Mouse (Mus musculus): ENCODE results near the gene Otub1.

The Otub1 gene

GRCm38 (mm10) chr19:7178841-7179452, 27.2 kb downstream of the Otub1 start:
- in situ Hi-C loops (cut with MboI, MseI) = loop anchor here (10.0 kb wide), 1 partner anchor 1004 kb away; no protein-coding TSS in a partner anchor

GRCm38 (mm10) chr19:7177804-7178511, 28.2 kb downstream of the Otub1 start:
- in situ Hi-C loops (cut with MboI, MseI) = loop anchor here (10.0 kb wide), 1 partner anchor 1003 kb away; no protein-coding TSS in a partner anchor

- in situ Hi-C loops (cut with MboI, MseI) = loop anchor here (10.0 kb wide), 1 partner anchor 1001 kb away; no protein-coding TSS in a partner anchor
Observed at GRCm38 (mm10) chr19:7176041-7176696, 29.9 kb downstream of the Otub1 start.

GRCm38 (mm10) chr19:7172051-7172866, 33.9 kb downstream of the Otub1 start:
- in situ Hi-C loops (cut with MboI, MseI) = loop anchor here (10.0 kb wide), 1 partner anchor 997 kb away; no protein-coding TSS in a partner anchor

DNA sequence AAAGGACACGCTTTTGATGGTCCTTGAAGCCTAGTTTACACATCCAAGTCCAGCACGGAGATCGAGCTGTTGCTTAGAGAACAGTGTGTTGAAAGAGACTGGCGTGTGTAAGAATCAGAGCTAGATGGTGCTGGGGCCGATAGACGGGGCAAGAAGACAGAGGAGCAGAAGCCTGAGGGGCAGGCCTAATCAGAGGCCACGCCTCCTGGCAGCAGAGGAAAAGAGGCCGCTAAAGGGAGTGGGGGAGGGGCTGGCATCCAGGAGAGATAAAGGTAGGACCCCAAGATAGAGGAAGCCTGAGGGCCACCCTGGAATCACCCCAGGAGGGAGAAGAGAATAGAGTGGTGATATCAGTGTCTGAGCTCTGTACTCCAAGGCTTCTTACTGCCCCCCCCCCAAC, 34.7 kb downstream of the Otub1 start:
- in situ Hi-C loops (cut with MboI, MseI) = loop anchor here (10.0 kb wide), 1 partner anchor 997 kb away; no protein-coding TSS in a partner anchor

DNA sequence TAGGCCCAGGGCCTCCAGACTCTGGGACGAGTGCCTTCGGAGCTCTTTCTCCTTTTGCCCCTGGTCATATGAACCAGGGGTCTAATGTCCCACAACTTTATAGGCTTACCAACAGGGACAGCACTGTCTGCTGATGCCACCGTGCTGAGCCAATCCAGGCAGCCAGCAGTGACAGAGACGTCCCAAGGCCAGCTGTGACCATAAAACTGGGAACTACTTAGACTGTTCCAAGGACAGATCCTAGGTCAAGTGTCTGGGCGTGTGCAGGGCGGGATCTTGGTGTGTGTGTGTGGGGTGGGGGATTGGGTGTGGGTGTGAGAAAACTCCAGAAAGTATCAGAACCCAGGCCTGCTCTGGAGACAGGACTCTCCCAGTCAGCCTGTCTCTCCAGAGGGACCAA, 35.2 kb downstream of the Otub1 start:
- in situ Hi-C loops (cut with MboI, MseI) = loop anchor here (10.0 kb wide), 1 partner anchor 996 kb away; no protein-coding TSS in a partner anchor

DNA sequence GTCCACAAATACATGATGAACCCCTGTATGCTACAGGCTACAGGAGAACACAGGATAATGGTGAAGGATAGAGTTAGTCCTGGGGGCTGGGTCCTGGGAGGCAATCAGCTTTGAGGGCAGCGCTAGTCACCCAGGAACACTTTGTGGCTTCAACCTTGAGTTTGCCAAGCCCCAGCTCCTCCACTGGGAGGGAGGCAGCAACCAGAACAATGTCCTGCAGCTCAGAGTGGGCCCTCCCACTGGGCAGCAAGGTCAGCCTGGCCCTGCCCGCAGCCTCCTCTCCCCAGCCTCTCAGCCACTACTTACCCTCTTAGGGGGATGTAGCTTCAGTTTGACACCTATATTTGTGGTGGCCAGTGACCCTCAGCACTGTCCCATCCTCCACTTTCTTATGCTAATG, 37.7 kb downstream of the Otub1 start:
- in situ Hi-C loops (cut with MboI, MseI) = no loop called here

DNA sequence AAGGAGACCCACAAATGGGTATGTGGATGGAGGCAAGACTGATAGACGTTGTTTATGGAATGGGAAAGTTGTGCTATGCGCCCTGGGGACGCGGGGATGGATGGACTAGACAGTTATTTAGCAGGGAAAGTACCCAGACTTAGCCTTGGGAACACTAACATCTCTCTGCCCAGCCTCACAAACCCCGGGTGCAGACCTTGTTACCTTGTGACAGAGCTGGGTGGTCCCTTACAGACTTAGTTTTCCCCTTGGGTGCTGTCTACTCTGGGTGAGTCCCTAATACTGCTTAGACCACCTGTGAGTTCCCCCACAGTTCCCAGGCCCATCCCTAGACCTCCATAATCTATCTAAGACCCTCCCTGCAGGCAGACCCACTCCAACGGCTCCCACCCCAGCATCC, 39.3 kb downstream of the Otub1 start:
- in situ Hi-C loops (cut with MboI, MseI) = no loop called here

GRCm38 (mm10) chr19:7166200-7166711, 39.9 kb downstream of the Otub1 start:
- in situ Hi-C loops (cut with MboI, MseI) = no loop called here

- in situ Hi-C loops (cut with MboI, MseI) = no loop called here
Observed at GRCm38 (mm10) chr19:7165509-7166199, 40.5 kb downstream of the Otub1 start.

GRCm38 (mm10) chr19:7164820-7165323, 41.2 kb downstream of the Otub1 start:
- in situ Hi-C loops (cut with MboI, MseI) = no loop called here

DNA sequence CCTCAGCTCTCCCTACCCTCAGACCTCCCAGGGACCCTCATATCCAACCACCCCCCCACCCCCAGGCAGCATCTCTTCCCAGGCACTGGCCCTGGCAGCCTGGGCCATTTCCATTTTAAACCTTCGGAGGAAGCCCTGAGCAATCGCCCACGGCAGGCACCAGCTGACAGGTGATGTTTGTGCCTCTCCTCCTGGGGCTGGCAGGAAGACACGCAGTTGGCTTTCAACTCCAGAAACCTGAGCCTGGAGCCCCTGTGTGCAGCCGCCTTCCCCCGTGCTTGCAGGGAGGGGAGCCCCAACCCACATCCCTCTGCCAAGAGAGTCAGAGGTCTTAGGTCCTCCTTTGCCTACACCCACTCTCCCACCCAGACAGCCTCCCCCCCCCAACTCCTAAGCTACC, 41.9 kb downstream of the Otub1 start:
- in situ Hi-C loops (cut with MboI, MseI) = no loop called here

GRCm38 (mm10) chr19:7161064-7161463, 45.1 kb downstream of the Otub1 start:
- in situ Hi-C loops (cut with MboI, MseI) = no loop called here

DNA sequence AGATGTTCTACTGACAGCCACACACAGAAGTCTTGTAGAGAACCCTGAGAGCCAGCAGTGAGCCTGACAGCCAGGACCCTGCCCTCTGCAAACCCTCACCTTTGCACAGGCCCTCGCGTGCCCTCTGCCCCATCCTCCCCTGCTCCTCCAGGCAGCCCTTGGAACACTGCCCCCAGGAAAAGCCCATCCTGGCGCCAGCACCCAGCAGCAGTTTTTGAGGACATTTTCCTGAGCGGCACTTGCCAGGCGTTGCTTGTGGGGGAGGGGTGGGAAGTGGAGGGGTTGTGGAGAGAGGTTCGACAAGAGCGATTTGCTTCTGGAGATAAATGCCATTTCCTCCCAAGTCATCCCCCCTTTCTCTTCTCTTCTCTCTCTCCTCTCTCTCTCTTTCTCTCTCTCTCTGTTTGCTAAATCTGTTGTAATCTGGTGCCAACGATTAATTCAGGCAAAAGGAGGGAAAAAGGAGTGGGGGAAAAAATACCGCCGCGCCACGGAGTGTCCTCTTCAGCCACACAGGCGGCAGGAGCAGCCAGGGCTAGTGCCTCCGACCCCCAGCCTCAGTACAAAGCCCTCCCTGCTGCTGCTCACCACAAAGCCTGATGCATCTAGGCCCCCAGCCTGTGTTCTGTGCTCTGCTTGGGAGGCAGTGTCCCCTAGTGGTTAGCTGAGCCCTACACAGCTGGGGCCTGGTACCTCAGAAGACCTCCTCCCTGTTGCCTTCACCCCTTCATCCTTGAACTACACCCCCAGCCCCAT, 45.8 kb downstream of the Otub1 start:
- in situ Hi-C loops (cut with MboI, MseI) = no loop called here

DNA sequence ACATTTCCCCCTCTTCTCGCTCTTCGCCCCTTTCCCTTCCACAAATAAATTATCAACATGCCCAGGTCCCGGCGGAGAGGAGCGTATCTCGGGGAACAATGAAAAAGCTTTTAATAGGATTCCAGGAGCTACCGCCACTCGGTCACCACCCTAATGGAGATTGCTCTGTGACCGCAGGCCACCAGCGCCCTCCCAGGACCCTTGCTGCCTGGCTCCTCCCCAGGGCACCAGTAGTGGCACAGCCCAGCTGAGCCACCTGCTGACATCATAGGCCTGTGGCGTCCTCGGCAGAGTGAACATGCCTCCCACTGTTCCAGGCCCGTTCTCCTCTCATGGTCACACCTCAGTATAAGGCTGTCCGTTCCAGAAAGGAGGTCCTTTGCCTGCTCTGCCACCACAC, 48.4 kb downstream of the Otub1 start:
- in situ Hi-C loops (cut with MboI, MseI) = no loop called here

- in situ Hi-C loops (cut with MboI, MseI) = no loop called here
Observed at GRCm38 (mm10) chr19:7155196-7155595, 50.9 kb downstream of the Otub1 start.

GRCm38 (mm10) chr19:7153232-7153631, 52.9 kb downstream of the Otub1 start:
- in situ Hi-C loops (cut with MboI, MseI) = no loop called here

DNA sequence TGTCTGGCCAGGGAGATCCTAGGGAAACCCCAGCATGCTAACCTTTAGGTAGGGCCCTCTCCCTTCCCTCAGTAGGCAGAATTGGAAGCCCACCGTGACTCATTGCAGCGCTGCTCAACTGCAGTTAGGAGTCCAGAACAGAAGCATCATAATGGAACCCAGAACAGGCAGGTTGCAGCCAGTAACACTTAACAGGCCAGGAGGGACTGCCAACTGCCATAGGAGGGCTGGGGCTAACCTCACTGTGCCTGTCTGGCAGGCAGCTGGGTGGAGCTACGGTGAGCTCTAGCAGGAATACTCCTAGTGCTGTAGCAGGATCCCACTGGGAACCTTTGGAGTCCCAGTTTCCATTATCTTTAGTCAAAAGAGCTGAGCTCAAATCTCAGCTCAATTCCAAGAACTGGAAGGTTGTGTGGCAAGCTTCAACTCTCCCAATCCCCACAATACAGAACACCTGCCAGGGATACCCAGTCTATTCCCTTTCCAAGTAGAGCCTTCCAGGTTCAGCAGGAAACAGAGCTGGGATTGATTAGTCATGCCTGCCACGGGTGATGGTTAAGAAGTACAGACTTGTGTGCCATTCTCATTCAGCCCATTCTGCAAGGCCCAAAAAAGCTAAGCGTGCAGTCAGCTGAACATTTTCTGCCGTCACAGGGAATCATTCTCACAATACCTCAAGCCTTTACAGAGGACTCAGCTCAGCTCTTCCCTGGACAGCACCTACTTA, 54.0 kb downstream of the Otub1 start:
- in situ Hi-C loops (cut with MboI, MseI) = no loop called here

- in situ Hi-C loops (cut with MboI, MseI) = no loop called here
Observed at GRCm38 (mm10) chr19:7151300-7151926, 54.7 kb downstream of the Otub1 start.
